Mouse (Mus musculus): ENCODE results near the gene Gm45808. TPM values are rescaled to one million over a fixed set of nuclear protein-coding genes. Genes with fewer than 3 reads are reported as not detected.
"Not testable (repeated sequence)": the region's sequence is repeated elsewhere in the genome, so short reads cannot be mapped to it uniquely, and the experiment has no call there.

The Gm45808 gene
- polyA plus RNA-seq, 1 experiment from 2014 or later = not detected

GRCm38 (mm10) chr7:45522194-45522752 lies 35.7 kb upstream of the Gm45808 start:
- ATAC-seq (ENCODE audit: extremely low read depth, insufficient number of reproducible peaks, low FRiP score, low TSS enrichment) = no peak
- H3K9ac ChIP-seq = peak overlapping the region; percentile 88
- peak overlapping the region; percentile 92 for H3K4me3 ChIP-seq
- H3K27ac ChIP-seq (replicated peaks) = peak overlapping the region; percentile 89
- no peaks in the 10 kb centered on the region for H3K27me3 ChIP-seq (replicated peaks)
- WGBS = 50% methylated on average over 16 of the region's 16 CpGs
- no peaks in the 10 kb centered on the region for H3K9me3 ChIP-seq
- H3K4me1 ChIP-seq = peaks cover 46% of the 10 kb centered on the region
- H3K36me3 ChIP-seq = peaks cover 23% of the 10 kb centered on the region
- peak overlapping the region; percentile 91 for H3K4me2 ChIP-seq

GRCm38 (mm10) chr7:45521728-45522184 lies 35.1 kb upstream of the Gm45808 start:
- Histone ChIP-seq H3K4me3 (peak overlapping the region; percentile 92), H3K36me3 (peaks cover 23% of the 10 kb centered on the region), H3K27ac (replicated peaks) (peak overlapping the region; percentile 89), H3K27me3 (replicated peaks) (no peaks in the 10 kb centered on the region), H3K4me1 (peaks cover 43% of the 10 kb centered on the region), H3K9me3 (no peaks in the 10 kb centered on the region), H3K4me2 (peak overlapping the region; percentile 91), H3K9ac (peak overlapping the region; percentile 88)
- peak; percentile 14; the same call in 1 of the 2 replicates for ATAC-seq (ENCODE audit: extremely low read depth, insufficient number of reproducible peaks, low FRiP score, low TSS enrichment)
- under 1% methylated on average over 28 of the region's 28 CpGs for WGBS

DNA sequence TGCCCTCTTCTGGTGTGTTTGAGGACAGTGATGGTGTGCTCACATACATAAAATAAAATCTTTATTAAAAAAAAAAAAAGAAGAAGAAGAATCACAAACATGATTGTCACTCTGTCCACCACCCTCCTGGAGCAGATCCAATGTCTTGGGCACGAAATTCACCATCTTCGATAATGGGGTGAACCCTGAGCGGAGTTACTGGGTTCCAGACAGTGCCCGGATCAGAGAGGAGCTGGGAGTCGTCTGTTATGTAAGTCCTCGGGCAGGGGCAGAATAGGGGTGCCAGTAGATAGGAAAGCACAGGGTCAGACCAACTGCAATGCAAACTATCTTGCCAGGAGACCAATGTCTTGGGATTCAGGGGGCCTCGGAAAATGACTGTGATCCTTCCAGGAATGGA lies 34.0 kb upstream of the Gm45808 start:
- no peak for ATAC-seq (ENCODE audit: extremely low read depth, insufficient number of reproducible peaks, low FRiP score, low TSS enrichment)

GRCm38 (mm10) chr7:45519345-45520120 lies 32.9 kb upstream of the Gm45808 start:
- Histone ChIP-seq H3K27ac (replicated peaks) (no peak overlapping the region), H3K4me2 (no peak overlapping the region; the same call in 1 of the 2 replicates), H3K4me1 (peaks cover 45% of the 10 kb centered on the region), H3K9me3 (no peaks in the 10 kb centered on the region), H3K4me3 (no peak overlapping the region), H3K36me3 (peaks cover 22% of the 10 kb centered on the region), H3K27me3 (replicated peaks) (no peaks in the 10 kb centered on the region), H3K9ac (no peak overlapping the region)
- 71% methylated on average over 8 of the region's 8 CpGs for WGBS
- no peak for ATAC-seq (ENCODE audit: extremely low read depth, insufficient number of reproducible peaks, low FRiP score, low TSS enrichment)

More for the DNA sequence above, 34.0 kb upstream of the Gm45808 start:
- no peak overlapping the region for H3K9ac ChIP-seq
- 88% methylated on average over 7 of the region's 7 CpGs for WGBS
- no peaks in the 10 kb centered on the region for H3K27me3 ChIP-seq (replicated peaks)
- no peaks in the 10 kb centered on the region for H3K9me3 ChIP-seq
- H3K27ac ChIP-seq (replicated peaks) = no peak overlapping the region
- H3K4me1 ChIP-seq = peaks cover 49% of the 10 kb centered on the region
- H3K4me2 ChIP-seq = peak overlapping the region; percentile 91
- H3K4me3 ChIP-seq = peak overlapping the region; percentile 92
- peaks cover 23% of the 10 kb centered on the region for H3K36me3 ChIP-seq

DNA sequence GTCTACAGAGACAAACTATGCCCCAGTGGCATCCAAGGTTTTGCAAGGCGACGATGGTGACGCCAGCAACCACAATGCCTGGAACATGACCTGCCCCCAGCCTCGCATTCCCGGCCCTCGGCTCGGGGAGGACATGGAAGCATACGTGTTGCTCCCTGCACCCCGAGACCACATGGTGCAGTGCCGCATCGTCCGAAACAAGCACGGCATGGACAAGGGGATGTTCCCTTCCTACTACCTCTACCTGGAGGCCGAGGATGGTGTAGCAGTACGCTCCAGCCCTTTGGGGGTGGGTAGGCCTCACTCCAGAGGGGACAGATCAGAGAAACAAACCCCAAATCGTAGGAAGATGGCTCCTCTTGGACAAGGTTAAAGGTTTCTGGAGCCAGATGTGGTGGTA lies 32.0 kb upstream of the Gm45808 start:
- WGBS = 88% methylated on average over 16 of the region's 16 CpGs

DNA sequence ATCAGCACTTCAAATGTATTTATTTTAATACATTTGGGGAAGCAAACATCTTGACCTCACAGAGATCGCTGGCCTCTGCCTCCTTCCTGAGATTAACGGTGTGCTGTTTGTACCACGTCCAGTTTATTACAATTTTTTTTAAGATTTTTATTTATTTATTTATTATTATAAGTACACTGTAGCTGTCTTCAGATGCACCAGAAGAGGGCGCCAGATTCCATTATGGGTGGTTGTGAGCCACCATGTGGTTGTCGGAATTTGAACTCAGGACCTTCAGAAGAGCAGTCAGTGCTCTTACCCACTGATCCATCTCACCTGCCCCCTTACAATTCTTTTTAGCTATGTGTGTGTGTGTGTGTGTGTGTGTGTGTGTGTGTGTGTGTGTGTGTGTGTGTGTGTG lies 30.2 kb upstream of the Gm45808 start:
- not testable (repeated sequence) for ATAC-seq (ENCODE audit: extremely low read depth, insufficient number of reproducible peaks, low FRiP score, low TSS enrichment); H3K9ac ChIP-seq; H3K27me3 ChIP-seq (replicated peaks); H3K27ac ChIP-seq (replicated peaks); H3K9me3 ChIP-seq; H3K36me3 ChIP-seq; H3K4me3 ChIP-seq; H3K4me2 ChIP-seq
- H3K4me1 ChIP-seq = peaks cover 21% of the 10 kb centered on the region
- WGBS = 61% methylated on average over 5 of the region's 5 CpGs

More for the DNA sequence above, 32.0 kb upstream of the Gm45808 start:
- Histone ChIP-seq H3K36me3 (peaks cover 14% of the 10 kb centered on the region), H3K27me3 (replicated peaks) (no peaks in the 10 kb centered on the region), H3K4me3 (no peak overlapping the region), H3K4me2 (no peak overlapping the region), H3K27ac (replicated peaks) (no peak overlapping the region), H3K4me1 (peaks cover 38% of the 10 kb centered on the region), H3K9ac (no peak overlapping the region), H3K9me3 (no peaks in the 10 kb centered on the region)
- ATAC-seq (ENCODE audit: extremely low read depth, insufficient number of reproducible peaks, low FRiP score, low TSS enrichment) = no peak

GRCm38 (mm10) chr7:45515436-45515835 lies 28.8 kb upstream of the Gm45808 start:
- WGBS = 18% methylated on average over 16 of the region's 16 CpGs
- H3K9me3 ChIP-seq = no peaks in the 10 kb centered on the region
- peak overlapping the region; percentile 52 for H3K4me2 ChIP-seq
- ATAC-seq (ENCODE audit: extremely low read depth, insufficient number of reproducible peaks, low FRiP score, low TSS enrichment) = peak; percentile 65; the same call in 1 of the 2 replicates
- peaks cover 16% of the 10 kb centered on the region for H3K4me1 ChIP-seq
- peak overlapping the region; percentile 24; the same call in 1 of the 2 replicates for H3K4me3 ChIP-seq
- no peaks in the 10 kb centered on the region for H3K36me3 ChIP-seq
- H3K27ac ChIP-seq (replicated peaks) = peak overlapping the region; percentile 13
- H3K9ac ChIP-seq = no peak overlapping the region; the same call in 1 of the 2 replicates
- no peaks in the 10 kb centered on the region for H3K27me3 ChIP-seq (replicated peaks)

GRCm38 (mm10) chr7:45514411-45514810 lies 27.8 kb upstream of the Gm45808 start:
- Histone ChIP-seq H3K27ac (replicated peaks) (no peak overlapping the region), H3K9me3 (no peaks in the 10 kb centered on the region), H3K4me2 (no peak overlapping the region), H3K36me3 (no peaks in the 10 kb centered on the region), H3K27me3 (replicated peaks) (no peaks in the 10 kb centered on the region), H3K4me3 (no peak overlapping the region), H3K4me1 (peaks cover 18% of the 10 kb centered on the region), H3K9ac (no peak overlapping the region)
- no peak for ATAC-seq (ENCODE audit: extremely low read depth, insufficient number of reproducible peaks, low FRiP score, low TSS enrichment)
- 84% methylated on average over 7 of the region's 7 CpGs for WGBS

DNA sequence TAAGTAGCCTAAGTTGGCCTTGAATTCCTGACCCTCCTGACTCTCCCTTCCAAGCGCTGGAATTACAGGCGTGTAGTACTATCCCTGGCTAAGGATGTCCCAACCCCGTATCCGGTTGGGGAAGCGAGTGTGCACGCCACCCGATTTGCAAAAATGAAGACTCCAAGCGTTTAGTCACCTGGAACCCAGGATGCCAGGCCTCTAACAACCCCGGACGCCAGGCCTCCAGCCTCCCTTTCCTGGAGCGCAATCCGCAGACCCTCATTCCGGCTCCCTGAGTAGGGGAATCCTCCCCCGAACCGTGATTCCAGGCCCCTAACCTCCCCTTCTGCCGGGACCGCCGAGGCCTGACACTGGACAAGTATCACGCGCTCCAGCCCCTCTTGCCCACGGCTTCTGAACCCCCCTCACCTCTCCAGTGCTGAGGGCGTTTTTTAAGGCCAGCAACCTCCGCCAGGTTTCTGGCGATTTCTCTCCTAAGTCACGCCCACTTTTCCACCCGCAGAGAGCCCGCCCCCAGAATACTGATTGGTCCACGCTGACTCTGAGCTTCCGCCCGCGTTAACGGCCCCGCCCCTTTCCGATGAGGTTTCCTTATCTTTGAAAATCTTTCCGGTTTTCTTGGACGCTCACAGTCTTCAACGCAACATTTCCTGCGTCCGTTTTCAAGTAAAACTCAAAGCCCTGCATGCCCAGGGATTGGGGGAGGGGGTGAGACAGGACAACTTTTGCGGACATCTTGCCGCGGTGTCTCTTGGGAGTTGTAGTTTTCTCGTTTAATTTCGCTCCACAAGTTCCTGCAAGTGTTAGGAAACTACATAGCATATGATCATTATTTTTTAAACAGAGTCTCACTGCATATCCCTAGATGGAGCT lies 23.5 kb upstream of the Gm45808 start, which contains the start of gene Nucb1:
Gene Nucb1, minus strand, starts transcription at position 495 of the 876 bp plus-strand sequence.
- peak within 1 kb of the TSS; percentile 90 for H3K4me3 ChIP-seq
- peak within 1 kb of the TSS; percentile 96 for H3K4me2 ChIP-seq
- peaks cover 19% of the 10 kb centered on the region for H3K4me1 ChIP-seq
- H3K9me3 ChIP-seq = no peaks in the 10 kb centered on the region
- WGBS = under 1% methylated on average over 44 of the region's 44 CpGs
- peaks cover 29% of the 10 kb centered on the region for H3K36me3 ChIP-seq
- H3K27me3 ChIP-seq (replicated peaks) = no peaks in the 10 kb centered on the region
- H3K27ac ChIP-seq (replicated peaks) = peak within 1 kb of the TSS; percentile 90
- peak within 1 kb of the TSS; percentile 95 for H3K9ac ChIP-seq
- ATAC-seq (ENCODE audit: extremely low read depth, insufficient number of reproducible peaks, low FRiP score, low TSS enrichment) = peak; percentile 76

DNA sequence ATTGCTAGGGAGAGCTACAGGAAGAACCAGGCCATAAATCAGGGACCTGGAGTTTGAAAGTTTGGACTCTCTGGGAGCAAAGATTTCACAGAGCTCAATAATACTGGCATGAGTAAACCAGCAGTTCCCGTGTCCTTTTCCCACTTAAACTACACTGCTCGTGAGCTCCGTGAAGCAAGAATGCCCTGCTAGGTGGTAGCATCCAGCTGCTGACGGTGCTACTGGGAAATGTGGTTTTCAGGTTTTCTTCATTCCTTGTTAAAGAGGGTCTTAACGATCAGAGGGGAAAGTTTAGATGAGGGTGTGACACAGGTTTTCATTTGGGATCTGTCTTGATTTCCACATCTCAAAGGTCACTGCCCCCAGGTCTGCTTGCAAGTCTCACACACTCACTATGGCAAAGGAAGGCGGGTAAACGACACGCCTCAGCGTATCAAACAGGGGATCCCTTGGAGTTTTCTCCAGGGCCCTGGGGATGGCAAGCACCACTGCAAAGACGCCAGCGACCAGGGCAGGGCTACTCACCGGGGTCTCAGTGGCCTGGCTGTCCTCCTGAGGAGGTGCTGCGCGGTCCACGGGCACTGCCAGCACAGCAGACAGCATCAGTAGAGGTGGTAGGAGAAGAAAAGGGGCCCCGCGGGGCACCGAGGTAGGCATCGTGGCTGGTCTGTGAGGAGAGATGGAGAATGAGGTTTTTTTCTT lies 22.7 kb upstream of the Gm45808 start:
- Histone ChIP-seq H3K9me3 (no peaks in the 10 kb centered on the region), H3K27me3 (replicated peaks) (no peaks in the 10 kb centered on the region), H3K4me1 (peaks cover 18% of the 10 kb centered on the region), H3K36me3 (peaks cover 35% of the 10 kb centered on the region), H3K4me3 (peak overlapping the region; percentile 90), H3K9ac (peak overlapping the region; percentile 95), H3K27ac (replicated peaks) (peak overlapping the region; percentile 90), H3K4me2 (peak overlapping the region; percentile 96)
- no peak for ATAC-seq (ENCODE audit: extremely low read depth, insufficient number of reproducible peaks, low FRiP score, low TSS enrichment)
- 29% methylated on average over 19 of the region's 19 CpGs for WGBS

Measured in heart, embryonic 13.5 days (tissue).